Mouse (Mus musculus): ENCODE measurements around the gene Gtpbp1.

DNA sequence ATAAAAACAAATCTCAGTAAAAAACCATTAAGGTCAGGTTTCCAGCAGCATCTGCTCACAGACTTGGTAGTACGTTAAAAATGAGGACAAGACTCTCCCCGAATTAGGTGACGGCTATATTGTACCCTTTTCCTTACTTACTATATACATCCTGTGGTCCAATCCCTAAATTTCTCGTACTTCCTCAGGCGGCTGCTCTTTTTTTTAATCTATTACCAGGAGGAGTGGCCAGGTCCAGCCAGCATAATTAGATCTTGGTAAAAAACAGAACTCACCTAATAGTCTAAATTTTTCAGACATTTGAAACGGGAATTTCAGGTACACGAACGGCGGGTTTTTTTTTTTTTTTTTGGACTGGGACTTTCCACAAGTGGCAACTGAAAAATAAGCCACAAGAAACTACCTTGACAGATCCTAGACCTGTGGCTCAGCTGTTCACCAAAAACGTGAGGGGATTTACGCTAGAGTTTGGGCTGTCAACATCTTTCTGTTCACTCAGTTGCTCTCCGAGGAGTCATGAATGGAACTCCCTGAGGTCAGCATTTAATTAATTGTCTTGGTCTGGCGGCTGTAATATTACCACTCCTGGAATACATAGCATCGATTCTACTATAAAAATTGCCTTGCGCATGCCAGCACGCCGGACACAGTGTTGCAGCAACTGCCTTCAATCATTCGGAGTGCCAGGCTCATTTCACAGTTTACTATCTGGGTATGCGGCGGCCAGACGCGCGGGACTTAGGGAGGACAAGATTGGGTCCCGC lies 801 bp upstream of the Gtpbp1 start:
- no peak for TF ChIP-seq CTCF (IDR thresholded peaks at IDR 0.05; ENCODE audit: borderline replicate concordance, extremely low read depth, insufficient read depth, insufficient read length)
- no peak for TF ChIP-seq POLR2A (IDR thresholded peaks at IDR 0.05; ENCODE audit: borderline replicate concordance, extremely low read depth, insufficient read depth, insufficient read length, poor library complexity, severe bottlenecking)
